Mouse (Mus musculus): ENCODE results near the gene Csta1.

Gene Csta1

GRCm38 (mm10) chr16:36072410-36073011 lies 58.5 kb downstream of the Csta1 start:
- TF ChIP-seq GATA4 (IDR thresholded peaks at IDR 0.05; ENCODE audit: insufficient replicate concordance, low read length): no peak

GRCm38 (mm10) chr16:36071450-36072379 lies 59.3 kb downstream of the Csta1 start, which contains the start of the genes Fam162a and Ccdc58:
Fam162a (minus strand) TSS chr16:36071594.
Ccdc58 (plus strand) TSS chr16:36071685.
- no peak; the same call in 1 of the 2 replicates for TF ChIP-seq GATA4 (IDR thresholded peaks at IDR 0.05; ENCODE audit: insufficient replicate concordance, low read length)

DNA sequence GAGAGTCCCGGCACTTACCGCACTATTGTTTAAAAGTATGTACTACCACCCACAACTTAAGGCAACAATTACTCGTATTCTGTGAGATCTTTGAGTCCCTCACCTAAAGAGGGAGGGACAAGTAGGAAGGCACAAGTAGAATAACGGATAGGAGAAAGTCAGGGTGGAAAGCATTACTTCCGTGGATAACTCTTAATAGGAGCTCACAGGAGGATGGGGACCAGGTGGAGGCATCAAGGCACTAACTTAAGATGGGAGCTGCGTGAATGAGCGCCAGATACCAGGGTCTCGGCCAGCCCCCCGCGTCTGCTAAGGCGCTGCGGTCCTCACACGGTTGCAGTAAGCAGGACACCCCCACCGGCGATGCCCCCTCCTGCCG lies 60.0 kb downstream of the Csta1 start:
- TF ChIP-seq GATA4 (IDR thresholded peaks at IDR 0.05; ENCODE audit: insufficient replicate concordance, low read length): no peak

All from liver, adult (tissue).